8 mouse cellular contexts compared by ENCODE assay signal in genomic region chr13:52818760-52819159, GRCm38 (mm10).
DNase-seq lines count a peak whose midpoint lies in the region; ATAC-seq lines count a peak whose summit lies in the region.

No protein-coding gene starts in this region.

- DNase-seq in ovary, adult 18-20 months (ENCODE audit: low spot score): peak; percentile 57
- no peak for DNase-seq in ovary, postnatal 14 days (ENCODE audit: low spot score)
- peak; percentile 54 for DNase-seq in embryo, embryonic 10.5 days (ENCODE audit: low spot score)
- DNase-seq in kidney, postnatal 4 days: peak; percentile 64 to 77
- DNase-seq in left cerebral cortex, adult 18-20 months (ENCODE audit: low spot score in 2 of 2): no peak
- DNase-seq in midbrain, embryonic 14.5 days: no peak

- ATAC-seq in heart, embryonic 13.5 days (ENCODE audit: extremely low read depth, insufficient number of reproducible peaks, low FRiP score, low TSS enrichment): peak; percentile 51; the same call in 1 of the 2 replicates
- ATAC-seq in midbrain, embryonic 14.5 days (ENCODE audit: low FRiP score, low TSS enrichment): no peak

- H3K9me3 ChIP-seq in heart, embryonic 13.5 days: no peaks in the 10 kb centered on the region
- H3K9me3 ChIP-seq in megakaryocyte, embryonic 14.5 days: peaks cover 9% of the 10 kb centered on the region
- no peaks in the 10 kb centered on the region for H3K9me3 ChIP-seq in midbrain, embryonic 14.5 days (ENCODE audit: control insufficient read depth, low read length)

- H3K27me3 ChIP-seq in heart, embryonic 13.5 days (replicated peaks): 0 out of 2 replicates have a peak, but pooled peaks cover 5% of the 10 kb centered on the region
- no peaks in the 10 kb centered on the region for H3K27me3 ChIP-seq in megakaryocyte, embryonic 14.5 days (replicated peaks)
- no peaks in the 10 kb centered on the region for H3K27me3 ChIP-seq in midbrain, embryonic 14.5 days (ENCODE audit: control insufficient read depth, insufficient read depth, low read length)

- peak overlapping the region; percentile 48 for H3K9ac ChIP-seq in heart, embryonic 13.5 days
- no peak overlapping the region for H3K9ac ChIP-seq in midbrain, embryonic 14.5 days (replicated peaks; ENCODE audit: low read length)

- WGBS in heart, embryonic 13.5 days: 7% methylated on average over 3 of the region's 3 CpGs
- WGBS in midbrain, embryonic 14.5 days: 33% methylated on average over 3 of the region's 3 CpGs

- H3K36me3 ChIP-seq in heart, embryonic 13.5 days: no peaks in the 10 kb centered on the region
- H3K36me3 ChIP-seq in megakaryocyte, embryonic 14.5 days (replicated peaks; ENCODE audit: low read length): peaks cover 11% of the 10 kb centered on the region
- H3K36me3 ChIP-seq in midbrain, embryonic 14.5 days (ENCODE audit: control insufficient read depth, insufficient read depth, low read length): no peaks in the 10 kb centered on the region

- peaks cover 59% of the 10 kb centered on the region for H3K4me1 ChIP-seq in heart, embryonic 13.5 days
- H3K4me1 ChIP-seq in megakaryocyte, embryonic 14.5 days: peaks cover 95% of the 10 kb centered on the region
- H3K4me1 ChIP-seq in midbrain, embryonic 14.5 days (ENCODE audit: control insufficient read depth, insufficient read depth, low read length): peaks cover 16% of the 10 kb centered on the region; the same call in 1 of the 2 replicates

- H3K4me2 ChIP-seq in heart, embryonic 13.5 days: peak overlapping the region; percentile 42
- no peak overlapping the region for H3K4me2 ChIP-seq in midbrain, embryonic 14.5 days (ENCODE audit: low read length)

- H3K27ac ChIP-seq in heart, embryonic 13.5 days (replicated peaks): peak overlapping the region; percentile 91
- H3K27ac ChIP-seq in midbrain, embryonic 14.5 days (replicated peaks; ENCODE audit: low read depth, low read length): no peak overlapping the region

- no peak overlapping the region for H3K4me3 ChIP-seq in heart, embryonic 13.5 days
- peak overlapping the region; percentile 81 for H3K4me3 ChIP-seq in megakaryocyte, embryonic 14.5 days (replicated peaks)
- no peak overlapping the region for H3K4me3 ChIP-seq in midbrain, embryonic 14.5 days (replicated peaks; ENCODE audit: low read depth, low read length)

Comparison
In these comparisons a context has a peak if more than half of its experiments do, and no peak if none do; other contexts are left out.
1. DNase-seq: peak in ovary, adult 18-20 months (single experiment), embryo, embryonic 10.5 days (single experiment) and kidney, postnatal 4 days (2 of 2); none in ovary, postnatal 14 days (single experiment), left cerebral cortex, adult 18-20 months (0 of 2) and midbrain, embryonic 14.5 days (single experiment).